Mouse (Mus musculus) naive thymus-derived CD4-positive, alpha-beta T cell, adult 5 months (primary cell): ENCODE data around the gene Tor1aip2. TPM values are rescaled to one million over a fixed set of nuclear protein-coding genes. Genes with fewer than 3 reads are reported as not detected.

Experiments used
- polyA plus RNA-seq: library from polyadenylated mRNA; unstranded; fragments of 100-300 nt; shearing (Covaris generic); gene quantifications from one replicate; pipeline ENCODE4 v1.2.1, GENCODE M21; 2017

Tor1aip2 gene
- 103 TPM for polyA plus RNA-seq

GRCm38 (mm10) chr1:156035269-156035929 lies at the start of gene Tor1aip2:
Tor1aip2 (plus strand) TSS chr1:156035403.

DNA sequence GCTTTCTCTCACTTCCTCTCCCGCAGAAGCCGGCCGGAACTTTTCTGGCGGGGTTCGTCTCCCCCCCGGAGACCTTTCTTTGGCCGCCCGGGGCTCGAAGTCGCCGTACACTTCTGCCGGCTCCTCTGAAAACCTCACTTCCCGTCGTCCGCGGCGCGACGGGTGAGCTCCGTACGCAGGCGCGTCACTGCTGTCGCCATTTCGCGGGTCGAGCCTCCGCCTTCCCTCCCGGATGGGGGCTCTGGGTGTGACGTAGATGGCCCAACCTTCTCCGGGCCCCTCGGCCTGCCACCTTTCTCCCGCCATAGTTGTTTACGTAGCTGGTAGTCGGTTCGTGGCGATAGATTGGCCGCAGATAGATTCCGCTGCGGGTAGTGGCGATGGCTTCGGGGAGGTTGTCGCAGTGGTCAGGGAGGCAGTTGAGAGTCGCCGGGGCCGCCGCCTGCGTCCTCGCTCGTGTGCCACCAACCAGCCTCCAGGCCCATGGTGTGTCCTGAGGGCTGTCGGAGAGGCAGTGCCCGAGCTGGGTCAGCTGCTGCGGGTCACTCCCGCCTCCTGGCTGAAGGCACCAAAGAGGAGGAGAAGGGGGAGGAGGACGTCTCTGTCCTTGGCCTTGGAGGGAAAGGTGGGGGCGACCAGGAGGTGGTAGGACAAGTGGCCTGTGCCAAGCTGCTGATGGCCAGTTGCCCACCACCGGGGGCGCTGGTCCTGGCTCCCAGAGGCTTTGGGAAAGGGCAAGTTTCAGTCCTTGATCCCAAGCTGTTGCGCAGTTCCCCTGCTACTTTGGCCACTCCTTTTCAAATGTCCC lies 931 bp downstream of the Tor1aip2 start, which contains the start of gene Tor1aip1:
TSS of gene Tor1aip1 (minus strand) at position 551 of the 808 bp plus-strand sequence.

Other genes starting within 250 kb of the Tor1aip2 start
- 47.4 TPM for gene Qsox1, start 222.5 kb upstream of the Tor1aip2 start, polyA plus RNA-seq
- 78.3 TPM for gene Cep350, start 62.1 kb upstream of the Tor1aip2 start, polyA plus RNA-seq
- 118 TPM for gene Tor1aip1, start 1.1 kb downstream of the Tor1aip2 start, polyA plus RNA-seq
- gene Fam163a, start 169.6 kb downstream of the Tor1aip2 start, polyA plus RNA-seq = not detected